Mouse (Mus musculus) stomach, postnatal 0 days (tissue): ENCODE data around the gene Cd300c2. TPM values are rescaled to one million over a fixed set of nuclear protein-coding genes. Genes with fewer than 3 reads are reported as not detected.
"Not testable (repeated sequence)": the region's sequence is repeated elsewhere in the genome, so short reads cannot be mapped to it uniquely, and the experiment has no call there.

Source experiments
- ATAC-seq: fragments of 200-750 bp; cut with Nextera tagmentation; 2 replicates; pipeline ENCODE4 v1.8.0; 2017; ENCODE audit not compliant: low FRiP score, low TSS enrichment
- DNase-seq: peaks from one replicate; pipeline ENCODE4 v3.0.0-alpha.2; 2016; ENCODE audit warnings: low spot score
- H3K27ac ChIP-seq: fragments of 300-500 bp; sonication (generic); replicated peaks from 2 replicates; pipeline ENCODE4 v1.5.1; 2014; ENCODE audit warnings: mild to moderate bottlenecking, control low read depth
- H3K27me3 ChIP-seq: fragments of 300-500 bp; sonication (generic); 2 replicates; pipeline ENCODE4 v1.6.1; 2014; ENCODE audit warnings: low read length; ENCODE audit not compliant: control insufficient read depth, insufficient read depth
- H3K36me3 ChIP-seq: fragments of 300-500 bp; sonication (generic); 2 replicates; pipeline ENCODE4 v1.6.1; 2014; ENCODE audit warnings: low read length, mixed read lengths; ENCODE audit not compliant: control insufficient read depth, insufficient read depth
- H3K4me1 ChIP-seq: fragments of 300-500 bp; sonication (generic); replicated peaks from 2 replicates; pipeline ENCODE4 v1.6.1; 2014; ENCODE audit warnings: antibody characterized with exemption; ENCODE audit not compliant: control insufficient read depth, insufficient read depth
- H3K4me2 ChIP-seq: fragments of 300-500 bp; sonication (generic); replicated peaks from 2 replicates; pipeline ENCODE4 v1.6.1; 2014; ENCODE audit warnings: low read depth, mild to moderate bottlenecking, control low read depth, moderate library complexity
- H3K4me3 ChIP-seq: fragments of 300-500 bp; sonication (generic); 2 replicates; pipeline ENCODE4 v1.5.1; 2014; ENCODE audit warnings: low read depth, low read length, control low read depth
- H3K9ac ChIP-seq: fragments of 300-500 bp; sonication (generic); 2 replicates; pipeline ENCODE4 v1.6.1; 2014; ENCODE audit warnings: mild to moderate bottlenecking, low read length, control low read depth, mixed read lengths
- H3K9me3 ChIP-seq: fragments of 300-500 bp; sonication (generic); 2 replicates; pipeline ENCODE4 v1.6.1; 2016; ENCODE audit warnings: low read length; ENCODE audit not compliant: control insufficient read depth
- CTCF ChIP-seq: IDR thresholded peaks from 2 replicates; pipeline ENCODE4 v1.5.1; 2016; ENCODE audit warnings: antibody characterized with exemption, low read depth, mild to moderate bottlenecking, moderate library complexity
- EP300 ChIP-seq: optimal IDR thresholded peaks from 2 replicates; pipeline ENCODE3; 2016; ENCODE audit warnings: antibody characterized with exemption
- WGBS: fragments of 180-500 bp; shearing (Covaris S2); extraction: QIAGEN DNeasy Blood & Tissue Kit; methylation state at CpG from one replicate; pipeline ENCODE4 v1.1.7; 2014; 5-methylcytosine and 5-hydroxymethylcytosine counted together
- polyA plus RNA-seq: library from polyadenylated mRNA; unstranded; fragments of >200 nt; fragmentation: Nextera tagmentation; extraction: Ambion mirVana; gene quantifications from 2 replicates; pipeline ENCODE4 v1.2.1, GENCODE M21; 2015

Cd300c2 gene
- polyA plus RNA-seq, result 3.2 and 4.1 TPM in 2 replicates

DNA sequence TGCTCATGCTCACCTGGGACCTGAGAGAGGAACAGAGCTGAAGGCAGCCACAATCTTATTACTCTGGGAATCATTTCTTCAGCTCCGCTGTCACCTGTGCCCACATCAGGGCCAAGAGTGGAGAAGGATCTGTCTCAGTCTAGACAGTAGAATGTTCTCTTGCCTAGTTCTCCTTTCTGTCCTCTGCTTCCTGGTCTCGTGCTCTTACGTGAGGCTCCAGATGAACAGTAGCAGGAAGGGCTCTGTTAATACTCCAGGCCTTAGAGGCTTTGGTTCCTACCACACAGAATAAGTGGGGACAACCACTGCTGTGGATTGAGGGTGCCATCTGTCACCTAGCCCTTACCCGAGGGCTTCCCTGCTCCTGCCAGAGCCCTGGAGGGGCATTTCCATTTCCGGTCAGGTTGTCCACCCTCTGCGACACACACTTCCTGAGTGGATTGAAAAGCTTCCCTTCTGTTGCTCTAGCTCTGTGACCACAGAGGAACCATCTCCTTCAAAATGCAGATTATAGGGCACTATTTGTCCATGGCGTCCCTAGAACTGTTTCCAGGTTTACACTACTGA lies at the start of gene Cd300c2:
Cd300c2 (minus strand) TSS at position 407 of the 567 bp plus-strand sequence.
- DNase-seq (no peak), ATAC-seq (no peak)
- Histone ChIP-seq H3K27me3 (no peaks in the 10 kb centered on the region), H3K4me1 (no peaks in the 10 kb centered on the region), H3K4me2 (no peak within 1 kb of the TSS), H3K36me3 (no peaks in the 10 kb centered on the region), H3K9me3 (no peaks in the 10 kb centered on the region), H3K9ac (no peak within 1 kb of the TSS), H3K27ac (no peak within 1 kb of the TSS), H3K4me3 (no peak within 1 kb of the TSS)
- TF ChIP-seq EP300, result no peak
- TF ChIP-seq CTCF, result no peak
- 70% methylated on average over 7 of the region's 7 CpGs for WGBS

- no peak for DNase-seq
- WGBS, result 39% methylated on average over 3 of the region's 3 CpGs
- no peak overlapping the region for H3K4me3 ChIP-seq
- H3K9ac ChIP-seq, result no peak overlapping the region
- H3K36me3 ChIP-seq, result no peaks in the 10 kb centered on the region
- ATAC-seq, result no peak
- H3K27me3 ChIP-seq, result no peaks in the 10 kb centered on the region
- no peaks in the 10 kb centered on the region for H3K9me3 ChIP-seq
- peak; percentile 42 for TF ChIP-seq CTCF
- no peak for TF ChIP-seq EP300
- H3K4me1 ChIP-seq, result no peaks in the 10 kb centered on the region
- no peak overlapping the region for H3K27ac ChIP-seq
- H3K4me2 ChIP-seq, result no peak overlapping the region
Measured at GRCm38 (mm10) chr11:115049282-115049895, 47.7 kb upstream of the Cd300c2 start.

DNA sequence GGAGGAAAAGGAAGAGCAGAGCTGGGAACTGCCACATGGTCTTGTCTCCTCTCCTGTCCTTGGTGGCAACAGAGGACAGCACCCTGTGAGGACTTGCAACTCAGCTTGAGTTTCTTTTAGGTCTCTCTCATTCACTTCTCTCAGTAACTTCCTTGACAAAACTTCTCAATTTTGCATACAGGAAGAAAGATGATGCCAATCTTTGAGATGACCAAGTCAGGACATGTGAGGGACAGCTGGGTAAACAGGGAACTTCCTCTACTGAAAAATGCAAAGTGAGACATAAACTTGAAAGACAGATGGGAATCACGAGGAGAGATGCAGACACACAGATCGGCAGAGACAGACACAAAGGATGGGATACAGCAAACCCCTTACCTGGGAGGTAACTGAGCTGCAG lies 46.6 kb upstream of the Cd300c2 start, which contains the start of gene Cd300ld3:
Cd300ld3 (minus strand) TSS at position 151 of the 400 bp plus-strand sequence.
- H3K4me3 ChIP-seq, result no peak within 1 kb of the TSS
- H3K4me2 ChIP-seq, result no peak within 1 kb of the TSS
- H3K9ac ChIP-seq, result no peak within 1 kb of the TSS
- WGBS, result 67% methylated on average over 2 of the region's 2 CpGs
- no peak within 1 kb of the TSS for H3K27ac ChIP-seq
- TF ChIP-seq EP300, result no peak
- no peak for TF ChIP-seq CTCF
- no peaks in the 10 kb centered on the region for H3K9me3 ChIP-seq
- ATAC-seq (no peak), DNase-seq (no peak)
- no peaks in the 10 kb centered on the region for H3K4me1 ChIP-seq
- H3K36me3 ChIP-seq, result no peaks in the 10 kb centered on the region
- H3K27me3 ChIP-seq, result no peaks in the 10 kb centered on the region

- not testable (repeated sequence) for H3K9ac ChIP-seq, H3K36me3 ChIP-seq, H3K4me2 ChIP-seq, H3K27me3 ChIP-seq, H3K4me3 ChIP-seq, H3K27ac ChIP-seq, DNase-seq, H3K4me1 ChIP-seq, H3K9me3 ChIP-seq, ATAC-seq
- no CpG with 5 or more reads among the region's 6 CpGs for WGBS
Measured at GRCm38 (mm10) chr11:115037669-115038068, 36.0 kb upstream of the Cd300c2 start, which contains the start of gene Cd300ld5. Cd300ld5 (minus strand) TSS chr11:115037769.

DNA sequence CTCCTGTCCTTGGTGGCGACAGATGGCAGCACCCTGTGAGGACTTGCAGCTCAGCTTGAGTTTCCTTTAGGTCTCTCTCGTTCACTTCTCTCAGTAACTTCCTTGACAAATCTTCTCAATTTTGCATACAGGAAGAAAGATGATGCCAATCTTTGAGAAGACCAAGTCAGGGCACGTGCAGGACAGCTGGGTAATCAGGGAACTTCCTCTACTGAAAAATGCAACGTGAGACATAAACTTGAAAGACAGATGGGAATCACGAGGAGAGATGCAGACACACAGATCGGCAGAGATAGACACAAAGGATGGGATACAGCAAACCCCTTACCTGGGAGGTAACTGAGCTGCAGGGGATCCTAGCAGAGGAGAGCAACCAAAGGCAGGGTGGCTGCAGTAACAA lies 25.2 kb upstream of the Cd300c2 start, which contains the start of gene Cd300ld4:
Cd300ld4 (minus strand) TSS at position 101 of the 400 bp plus-strand sequence.
- H3K9ac ChIP-seq, H3K36me3 ChIP-seq, DNase-seq, H3K4me3 ChIP-seq, H3K27me3 ChIP-seq, ATAC-seq, H3K4me1 ChIP-seq, H3K27ac ChIP-seq, H3K4me2 ChIP-seq, H3K9me3 ChIP-seq: not testable (repeated sequence)
- WGBS, result no CpG with 5 or more reads among the region's 6 CpGs

DNA sequence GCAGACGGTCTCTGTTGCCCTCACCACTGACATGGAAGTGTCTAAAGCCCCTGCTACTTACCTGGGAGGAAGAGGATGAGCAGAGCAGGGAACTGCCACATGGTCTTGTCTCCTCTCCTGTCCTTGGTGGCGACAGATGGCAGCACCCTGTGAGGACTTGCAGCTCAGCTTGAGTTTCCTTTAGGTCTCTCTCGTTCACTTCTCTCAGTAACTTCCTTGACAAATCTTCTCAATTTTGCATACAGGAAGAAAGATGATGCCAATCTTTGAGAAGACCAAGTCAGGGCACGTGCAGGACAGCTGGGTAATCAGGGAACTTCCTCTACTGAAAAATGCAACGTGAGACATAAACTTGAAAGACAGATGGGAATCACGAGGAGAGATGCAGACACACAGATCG lies 14.4 kb upstream of the Cd300c2 start, which contains the start of gene Cd300ld2:
Cd300ld2 (minus strand) TSS at position 101 of the 400 bp plus-strand sequence.
- not testable (repeated sequence) for H3K9me3 ChIP-seq, H3K36me3 ChIP-seq, H3K27ac ChIP-seq, DNase-seq, H3K27me3 ChIP-seq, H3K9ac ChIP-seq, ATAC-seq, H3K4me1 ChIP-seq, H3K4me2 ChIP-seq, H3K4me3 ChIP-seq
- no CpG with 5 or more reads among the region's 7 CpGs for WGBS
